In the genomic region with DNA sequence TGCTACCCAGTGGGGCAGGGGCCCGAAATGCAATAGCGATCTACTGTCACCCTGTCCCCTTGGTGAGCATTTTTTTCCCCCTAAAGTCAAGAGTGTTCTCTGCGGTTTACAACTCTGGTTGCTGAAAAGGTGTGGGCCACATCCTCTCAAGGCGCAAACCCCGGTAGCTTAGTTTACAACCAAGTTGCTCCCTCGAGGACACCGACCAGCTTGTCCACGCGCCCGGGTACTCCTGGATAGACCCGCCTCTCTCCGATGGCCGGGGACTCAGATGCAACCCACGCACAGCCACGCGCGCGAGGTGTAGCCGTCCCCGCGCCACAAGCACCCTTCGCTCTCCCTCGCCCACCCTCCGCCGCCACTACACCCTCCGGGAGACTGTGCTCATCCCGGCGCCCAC, we compare ENCODE assay signal across 8 mouse cellular contexts. TPM values are rescaled to one million over a fixed set of nuclear protein-coding genes. Genes with fewer than 3 reads are reported as not detected.
DNase-seq lines count a peak whose midpoint lies in the region; ATAC-seq and TF ChIP-seq lines count a peak whose summit lies in the region.

No protein-coding gene starts in this region.

- peaks cover 3% of the 10 kb centered on the region; the same call in 1 of the 2 replicates for H3K4me1 ChIP-seq in kidney, adult 2 months (ENCODE audit: control insufficient read depth, insufficient read depth, low read length)
- H3K4me1 ChIP-seq in hindbrain, embryonic 12.5 days: peaks cover 8% of the 10 kb centered on the region; the same call in 1 of the 2 replicates

- no peak for DNase-seq in kidney, adult 2 months
- DNase-seq in kidney, adult 9 months: no peak
- peak; percentile 32 for DNase-seq in lung, postnatal 36 days
- DNase-seq in thymus, postnatal 14 days: peak; percentile 74
- no peak for DNase-seq in right cerebral cortex, postnatal 14 days
- DNase-seq in gastrocnemius, adult 18-20 months (ENCODE audit: low spot score): no peak

- peak overlapping the region; percentile 84 for H3K4me2 ChIP-seq in hindbrain, embryonic 12.5 days (replicated peaks)

- ATAC-seq in activated CD4-positive, CD25-positive, alpha-beta regulatory T cell, adult 4 months: peak; percentile 64
- no peak; the same call in 1 of the 2 replicates for ATAC-seq in hindbrain, embryonic 12.5 days (ENCODE audit: low FRiP score)

- no peak for TF ChIP-seq POLR2A in kidney, adult 2 months (IDR thresholded peaks at IDR 0.05; ENCODE audit: low read depth, low read length)

- 3% methylated on average over 28 of the region's 28 CpGs for WGBS in kidney, adult 2 months
- WGBS in hindbrain, embryonic 12.5 days: 3% methylated on average over 28 of the region's 28 CpGs

- H3K27ac ChIP-seq in kidney, adult 2 months (ENCODE audit: insufficient read depth, low read depth, low read length): no peak overlapping the region
- no peak overlapping the region; the same call in 1 of the 2 replicates for H3K27ac ChIP-seq in hindbrain, embryonic 12.5 days

- no peaks in the 10 kb centered on the region for H3K27me3 ChIP-seq in kidney, adult 2 months (replicated peaks; ENCODE audit: control insufficient read depth, insufficient read depth, low read length)
- H3K27me3 ChIP-seq in hindbrain, embryonic 12.5 days: peaks cover 3% of the 10 kb centered on the region; the same call in 1 of the 2 replicates

- H3K9ac ChIP-seq in hindbrain, embryonic 12.5 days: peak overlapping the region; percentile 65

- H3K36me3 ChIP-seq in kidney, adult 2 months (ENCODE audit: control insufficient read depth, insufficient read depth, low read length): no peaks in the 10 kb centered on the region
- no peaks in the 10 kb centered on the region for H3K36me3 ChIP-seq in hindbrain, embryonic 12.5 days

- TF ChIP-seq CTCF in kidney, adult 2 months (conservative IDR thresholded peaks at IDR 0.05; ENCODE audit: insufficient read depth, insufficient read length, low read depth, low read length): no peak

- no peaks in the 10 kb centered on the region for H3K9me3 ChIP-seq in hindbrain, embryonic 12.5 days (replicated peaks)

- H3K4me3 ChIP-seq in kidney, adult 2 months (ENCODE audit: insufficient read depth, low read depth, low read length): peak overlapping the region; percentile 51
- H3K4me3 ChIP-seq in hindbrain, embryonic 12.5 days: peak overlapping the region; percentile 62

RNA-seq across cellular contexts. Expression of a gene that starts 0.4 kb away (rescaled TPM):
- 2.4 and 5.1 TPM in 2 replicates for polyA plus RNA-seq in kidney, adult 2 months (2012; rRNA removed)
- 100 to 1,000 TPM; 160 to 175 TPM for polyA plus RNA-seq in activated CD4-positive, CD25-positive, alpha-beta regulatory T cell, adult 4 months (2017; shearing (Covaris generic))
- polyA plus RNA-seq in hindbrain, embryonic 12.5 days (2016; fragmentation: Nextera tagmentation; extraction: Ambion mirVana): 10.0 and 13.7 TPM in 2 replicates
- under 1 TPM; 0.91 to 0.93 TPM for total RNA-seq in gastrocnemius, adult 18-20 months (2021)

RNA-seq across cellular contexts. Expression of a gene that starts 50.5 kb away (rescaled TPM):
- 29.0 and 34.4 TPM in 2 replicates for polyA plus RNA-seq in kidney, adult 2 months (2012; rRNA removed)
- polyA plus RNA-seq in activated CD4-positive, CD25-positive, alpha-beta regulatory T cell, adult 4 months (2017; shearing (Covaris generic)): 10 to 100 TPM; 12.7 to 15.2 TPM
- polyA plus RNA-seq in hindbrain, embryonic 12.5 days (2016; fragmentation: Nextera tagmentation; extraction: Ambion mirVana): 29.7 TPM in 2 replicates
- total RNA-seq in gastrocnemius, adult 18-20 months (2021): 10 to 100 TPM; 17.8 to 28.3 TPM

Comparison
In these comparisons a context has a peak if more than half of its experiments do, and no peak if none do; other contexts are left out.
1. DNase-seq: peak in lung, postnatal 36 days (single experiment) and thymus, postnatal 14 days (single experiment); none in kidney, adult 2 months (single experiment), kidney, adult 9 months (single experiment), right cerebral cortex, postnatal 14 days (single experiment) and gastrocnemius, adult 18-20 months (single experiment).
2. RNA of a gene that starts 0.4 kb away (polyA plus RNA-seq): 160 to 175 TPM in activated CD4-positive, CD25-positive, alpha-beta regulatory T cell, adult 4 months; 10.0 to 13.7 TPM in hindbrain, embryonic 12.5 days and 2.4 to 5.1 TPM in kidney, adult 2 months; every median in the first group is over 10 times any median in the second.